ENCODE assay signal across 24 mouse cellular contexts in genomic region chr13:46997355-46997754, GRCm38 (mm10). TPM values are rescaled to one million over a fixed set of nuclear protein-coding genes. Genes with fewer than 3 reads are reported as not detected.
A peak's percentile ranks its signal among the peaks of the same experiment; 100 is the strongest.
DNase-seq lines count a peak whose midpoint lies in the region; ATAC-seq lines count a peak whose summit lies in the region.
"Had no signal": no experiment of that assay in that cellular context is flagged by ENCODE, and none has a peak within 500 bp of the region (broad histone marks: within the 10 kb centered on the region; RNA-seq: fewer than 3 reads in every experiment).

No protein-coding gene starts in this region.

- no peak overlapping the region for H3K9ac ChIP-seq in forebrain, embryonic 12.5 days
- H3K9ac ChIP-seq: embryonic facial prominence, embryonic 13.5 days; embryonic facial prominence, embryonic 15.5 days; forebrain, embryonic 13.5 days; forebrain, embryonic 15.5 days had no signal

- H3K9me3 ChIP-seq in forebrain, embryonic 12.5 days, result no peaks in the 10 kb centered on the region
- H3K9me3 ChIP-seq: embryonic facial prominence, embryonic 13.5 days; embryonic facial prominence, embryonic 15.5 days; forebrain, embryonic 10.5 days; forebrain, embryonic 13.5 days; forebrain, embryonic 15.5 days; G1E had no signal

- intact Hi-C loops in heart, postnatal 25 days (cut with DNase I), result no loop called here

- H3K4me1 ChIP-seq in forebrain, embryonic 12.5 days, result no peaks in the 10 kb centered on the region
- H3K4me1 ChIP-seq: embryonic facial prominence, embryonic 13.5 days; embryonic facial prominence, embryonic 15.5 days; forebrain, embryonic 10.5 days; forebrain, embryonic 13.5 days; forebrain, embryonic 15.5 days had no signal

- H3K4me2 ChIP-seq in forebrain, embryonic 12.5 days, result no peak overlapping the region
- H3K4me2 ChIP-seq: embryonic facial prominence, embryonic 13.5 days; embryonic facial prominence, embryonic 15.5 days; forebrain, embryonic 13.5 days; forebrain, embryonic 15.5 days had no signal

- no peak overlapping the region for H3K27ac ChIP-seq in forebrain, embryonic 12.5 days
- H3K27ac ChIP-seq: embryonic facial prominence, embryonic 13.5 days; embryonic facial prominence, embryonic 15.5 days; forebrain, embryonic 10.5 days; forebrain, embryonic 13.5 days; forebrain, embryonic 15.5 days had no signal

- DNase-seq in A20 (ENCODE audit: low read depth, low spot score), result peak; percentile 30
- no peak for DNase-seq in heart, postnatal 25 days (ENCODE audit: low spot score)
- DNase-seq: adrenal gland, adult 2 months; adrenal gland, postnatal 10 days; adrenal gland, postnatal 25 days; cerebellum, adult 11 months; cerebellum, adult 18-20 months; cerebellum, adult 8-10 months; cerebellum, adult 9-11 months; cerebellum, postnatal 14 days; cerebellum, postnatal 36 days; embryo, embryonic 11 days had no signal

- no peak overlapping the region for H3K4me3 ChIP-seq in forebrain, embryonic 12.5 days (replicated peaks)
- H3K4me3 ChIP-seq: embryonic facial prominence, embryonic 13.5 days; embryonic facial prominence, embryonic 15.5 days; erythroblast, embryonic 14.5 days; forebrain, embryonic 10.5 days; forebrain, embryonic 13.5 days; forebrain, embryonic 15.5 days had no signal

- WGBS in forebrain, embryonic 12.5 days, result 77% methylated on average over 4 of the region's 4 CpGs

- no peaks in the 10 kb centered on the region for H3K36me3 ChIP-seq in forebrain, embryonic 12.5 days (replicated peaks)
- H3K36me3 ChIP-seq: embryonic facial prominence, embryonic 13.5 days; embryonic facial prominence, embryonic 15.5 days; forebrain, embryonic 10.5 days; forebrain, embryonic 15.5 days; G1E had no signal

- H3K27me3 ChIP-seq in forebrain, embryonic 12.5 days, result no peaks in the 10 kb centered on the region
- H3K27me3 ChIP-seq: embryonic facial prominence, embryonic 13.5 days; embryonic facial prominence, embryonic 15.5 days; forebrain, embryonic 13.5 days; forebrain, embryonic 15.5 days; Patski had no signal

- peak; percentile 71 for ATAC-seq in granulocyte monocyte progenitor cell, adult 5-6 weeks (replicated peaks; ENCODE audit: poor library complexity, severe bottlenecking)
- peak; percentile 50; the same call in 1 of the 2 replicates for ATAC-seq in megakaryocyte progenitor cell, adult 5-6 weeks (replicated peaks; ENCODE audit: poor library complexity)
- ATAC-seq in forebrain, embryonic 12.5 days (ENCODE audit: low FRiP score), result no peak
- ATAC-seq: activated CD4-positive, CD25-positive, alpha-beta regulatory T cell, adult 4 months; forebrain, embryonic 13.5 days; forebrain, embryonic 15.5 days; Patski had no signal

RNA-seq across cellular contexts. Expression of gene Nhlrc1, which starts 17.3 kb away (rescaled TPM):
- 1.6 and 1.7 TPM in 2 replicates for total RNA-seq in granulocyte monocyte progenitor cell, adult 5-6 weeks (2014; fragmentation: Nextera tagmentation)
- 2.1 and 4.3 TPM in 2 replicates for total RNA-seq in granulocyte monocyte progenitor cell, adult 5-6 weeks (2017)
- 2.1 and 2.2 TPM in 2 replicates for total RNA-seq in megakaryocyte progenitor cell, adult 5-6 weeks (2015)
- 2.2 and 4.8 TPM in 2 replicates for total RNA-seq in megakaryocyte progenitor cell, adult 5-6 weeks (2017)
- 1 to 10 TPM; 5.6 to 6.2 TPM for total RNA-seq in heart, postnatal 25 days (2021)
- 7.1 and 7.2 TPM in 2 replicates for polyA plus RNA-seq in forebrain, embryonic 12.5 days (2016; fragmentation: Nextera tagmentation; extraction: Ambion mirVana)
- polyA plus RNA-seq: erythroblast, embryonic 14.5 days; G1E had no signal

RNA-seq across cellular contexts. Expression of gene Kdm1b, which starts 45.9 kb away (rescaled TPM):
- 7.3 and 11.2 TPM in 2 replicates for total RNA-seq in granulocyte monocyte progenitor cell, adult 5-6 weeks (2014; fragmentation: Nextera tagmentation)
- 8.2 and 11.4 TPM in 2 replicates for total RNA-seq in granulocyte monocyte progenitor cell, adult 5-6 weeks (2017)
- 8.9 and 9.4 TPM in 2 replicates for total RNA-seq in megakaryocyte progenitor cell, adult 5-6 weeks (2015)
- 9.3 and 11.3 TPM in 2 replicates for total RNA-seq in megakaryocyte progenitor cell, adult 5-6 weeks (2017)
- 10 to 100 TPM in 1 of 2 experiments, 1 to 10 TPM in 1; 8.2 to 10.4 TPM for total RNA-seq in heart, postnatal 25 days (2021)
- 22.9 and 23.9 TPM in 2 replicates for polyA plus RNA-seq in forebrain, embryonic 12.5 days (2016; fragmentation: Nextera tagmentation; extraction: Ambion mirVana)

RNA-seq across cellular contexts. Expression of gene Tpmt, which starts 47.2 kb away (rescaled TPM):
- total RNA-seq in granulocyte monocyte progenitor cell, adult 5-6 weeks (2014; fragmentation: Nextera tagmentation), result 1.5 and 9.1 TPM in 2 replicates
- 2.3 and 9.8 TPM in 2 replicates for total RNA-seq in granulocyte monocyte progenitor cell, adult 5-6 weeks (2017)
- 6.5 and 9.4 TPM in 2 replicates for total RNA-seq in megakaryocyte progenitor cell, adult 5-6 weeks (2015)
- total RNA-seq in megakaryocyte progenitor cell, adult 5-6 weeks (2017), result 1.5 and 3.1 TPM in 2 replicates
- 1 to 10 TPM; 4.9 to 6.0 TPM for total RNA-seq in heart, postnatal 25 days (2021)
- 32.4 and 32.9 TPM in 2 replicates for polyA plus RNA-seq in forebrain, embryonic 12.5 days (2016; fragmentation: Nextera tagmentation; extraction: Ambion mirVana)
- polyA plus RNA-seq: erythroblast, embryonic 14.5 days had no signal
